Mouse (Mus musculus) cortical plate, adult 2 months (tissue): Measurements from ENCODE around the gene Tubg2.

Source experiments
- CTCF ChIP-seq: fragments of 200-500 bp; IDR thresholded peaks from 2 replicates; pipeline ENCODE4 v1.5.1; 2011; ENCODE audit warnings: mild to moderate bottlenecking, control low read depth, low read length; ENCODE audit not compliant: insufficient read depth; ENCODE audit errors: extremely low read depth
- POLR2A ChIP-seq: fragments of 200-500 bp; IDR thresholded peaks from 2 replicates; pipeline ENCODE4 v1.6.1; 2011; ENCODE audit warnings: mild to moderate bottlenecking, low read length, control low read depth; ENCODE audit not compliant: insufficient read depth; ENCODE audit errors: extremely low read depth

DNA sequence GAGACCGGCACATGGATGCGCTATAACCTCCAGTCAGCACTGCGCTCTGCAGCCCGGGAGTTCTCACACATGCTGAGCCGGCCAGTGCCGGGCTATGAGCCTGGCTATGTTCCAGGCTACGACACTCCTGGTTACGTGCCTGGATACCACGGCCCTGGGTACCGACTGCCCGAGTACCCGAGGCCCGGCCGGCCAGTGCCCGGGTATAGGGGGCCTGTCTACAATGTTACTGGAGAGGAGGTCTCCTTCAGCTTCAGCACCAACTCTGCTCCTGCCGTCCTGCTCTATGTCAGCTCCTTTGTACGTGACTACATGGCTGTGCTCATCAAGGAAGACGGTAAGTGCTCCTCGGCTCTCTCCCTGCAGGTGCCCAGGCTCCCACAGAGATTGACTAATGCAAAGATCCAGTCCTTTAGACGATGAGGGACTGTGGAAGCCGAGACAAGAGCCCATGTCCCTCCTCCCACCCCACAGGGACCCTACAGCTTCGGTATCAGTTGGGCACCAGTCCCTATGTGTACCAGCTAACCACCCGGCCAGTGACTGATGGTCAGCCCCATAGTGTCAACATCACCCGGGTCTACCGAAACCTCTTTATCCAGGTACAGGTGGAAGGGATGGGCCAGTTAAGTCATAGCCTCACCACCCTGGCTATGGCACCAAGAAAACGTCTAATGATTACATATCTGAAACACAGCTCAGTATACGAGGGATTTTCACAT, 31.0 kb downstream of the Tubg2 start:
- no peak for TF ChIP-seq CTCF
- no peak for TF ChIP-seq POLR2A
